Mouse (Mus musculus): ENCODE measurements around the gene Tmem8. TPM values are rescaled to one million over a fixed set of nuclear protein-coding genes. Genes with fewer than 3 reads are reported as not detected.
A peak's percentile ranks its signal among the peaks of the same experiment; 100 is the strongest.
"Not testable (repeated sequence)": the region's sequence is repeated elsewhere in the genome, so short reads cannot be mapped to it uniquely, and the experiment has no call there.

Tmem8 gene
- polyA plus RNA-seq, 1 experiment = 1.0 TPM

DNA sequence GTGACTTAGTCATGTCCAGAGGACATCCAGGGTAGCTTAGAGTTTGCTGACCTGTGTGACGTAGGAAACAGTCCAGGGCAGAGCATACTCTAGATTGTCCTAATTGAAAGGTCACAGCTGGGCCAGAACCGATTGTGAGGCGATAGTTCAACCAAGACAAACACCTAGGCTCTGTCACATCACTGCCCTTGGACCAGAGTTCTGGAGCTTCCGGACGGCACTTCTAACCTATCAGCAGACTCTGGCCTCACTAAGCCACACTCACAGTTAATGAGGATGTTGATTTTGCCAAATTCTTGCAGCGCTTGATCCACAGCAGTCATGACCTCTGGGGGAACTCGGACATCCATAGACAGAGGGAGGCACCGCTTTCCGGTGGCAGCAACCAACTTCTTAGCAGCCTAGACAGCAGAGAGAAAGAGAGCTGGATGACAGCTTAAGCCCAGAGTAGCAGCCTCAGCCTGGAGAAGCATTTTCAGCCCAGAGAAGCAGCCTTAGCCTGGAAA, 26.0 kb upstream of the Tmem8 start:
- TF ChIP-seq CTCF (IDR thresholded peaks at IDR 0.05; ENCODE audit: borderline replicate concordance, insufficient read depth, low read length) = no peak
- TF ChIP-seq POLR2A (IDR thresholded peaks at IDR 0.05; ENCODE audit: low read depth, low read length) = no peak
- Histone ChIP-seq H3K4me3 (ENCODE audit: insufficient read depth, low read length) (no peak overlapping the region), H3K4me1 (ENCODE audit: control insufficient read depth, insufficient read depth, low read length) (no peaks in the 10 kb centered on the region), H3K27ac (ENCODE audit: insufficient read depth, low read length) (no peak overlapping the region)

DNA sequence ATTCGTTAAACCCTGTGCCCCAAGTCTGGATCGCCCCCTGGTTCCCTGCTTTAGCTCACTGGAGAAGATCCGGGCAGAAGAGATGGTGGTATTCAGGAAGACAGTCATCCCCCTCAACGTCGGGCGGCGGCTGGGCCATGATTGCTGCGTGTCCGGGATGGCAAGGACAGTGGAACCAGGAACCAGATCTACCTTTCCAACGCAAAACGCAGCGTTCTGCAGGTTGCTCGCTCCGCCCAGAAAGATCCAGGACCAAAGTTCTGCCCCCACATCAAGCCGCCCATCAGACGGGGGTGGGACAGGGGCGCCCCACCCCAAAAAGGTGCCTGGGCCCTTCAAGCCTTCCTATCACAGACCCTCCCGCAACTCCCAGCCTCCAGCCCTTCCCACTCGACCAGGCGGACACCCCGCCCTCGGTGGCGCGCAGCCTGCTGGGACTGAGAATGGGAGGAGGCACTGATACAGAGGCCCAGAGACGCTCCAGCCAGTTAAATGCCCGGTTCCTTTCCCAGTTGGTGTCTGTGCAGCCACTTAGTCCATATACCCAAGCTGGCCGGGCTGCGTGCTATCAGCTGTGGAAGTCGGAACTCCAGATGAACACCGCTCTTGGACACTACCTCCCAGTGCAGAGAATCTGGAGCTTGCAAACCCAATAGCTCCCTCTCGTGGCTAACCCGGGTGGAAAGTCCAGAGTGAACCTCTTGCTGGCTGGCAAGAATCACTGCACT, 23.0 kb upstream of the Tmem8 start, which contains the start of gene Decr2:
TSS of gene Decr2 (minus strand) at position 433 of the 728 bp plus-strand sequence.
- Histone ChIP-seq H3K4me1 (ENCODE audit: control insufficient read depth, insufficient read depth, low read length) (no peaks in the 10 kb centered on the region), H3K4me3 (ENCODE audit: insufficient read depth, low read length) (peak within 1 kb of the TSS; percentile 55), H3K27ac (ENCODE audit: insufficient read depth, low read length) (peak within 1 kb of the TSS; percentile 39)
- TF ChIP-seq CTCF (IDR thresholded peaks at IDR 0.05; ENCODE audit: borderline replicate concordance, insufficient read depth, low read length) = peak; percentile 45; the same call in 1 of the 2 replicates
- peak; percentile 80; the same call in 1 of the 2 replicates for TF ChIP-seq POLR2A (IDR thresholded peaks at IDR 0.05; ENCODE audit: low read depth, low read length)

DNA sequence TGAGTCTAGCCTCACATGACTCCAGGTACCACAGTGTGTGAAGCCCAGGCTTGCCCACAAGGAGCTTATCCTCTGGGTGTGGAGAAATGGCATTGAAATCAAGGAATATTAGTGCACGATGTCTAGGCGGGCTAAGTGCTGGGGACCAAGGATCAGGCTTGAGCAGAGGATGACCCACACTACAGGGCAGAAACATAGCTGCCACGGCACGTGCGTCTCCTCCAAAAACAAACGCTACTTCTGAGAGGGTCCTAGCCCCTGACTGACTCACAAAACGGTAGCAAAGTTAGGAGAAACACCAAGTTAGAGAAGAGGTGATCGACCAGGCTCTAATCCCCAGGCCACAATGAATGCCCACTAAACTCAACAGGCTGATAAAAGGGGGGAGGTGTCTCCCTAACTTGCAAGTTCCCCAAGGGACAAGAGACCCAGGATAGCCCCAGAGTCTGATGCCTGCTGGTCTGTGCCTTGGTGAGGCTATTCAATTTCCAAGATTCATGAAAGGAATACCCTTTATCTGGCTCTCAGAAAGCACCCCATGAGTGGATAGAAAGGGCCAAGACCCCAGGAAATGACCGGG, 18.5 kb upstream of the Tmem8 start:
- no peak; the same call in 1 of the 2 replicates for TF ChIP-seq POLR2A (IDR thresholded peaks at IDR 0.05; ENCODE audit: low read depth, low read length)
- TF ChIP-seq CTCF (IDR thresholded peaks at IDR 0.05; ENCODE audit: borderline replicate concordance, insufficient read depth, low read length) = no peak

DNA sequence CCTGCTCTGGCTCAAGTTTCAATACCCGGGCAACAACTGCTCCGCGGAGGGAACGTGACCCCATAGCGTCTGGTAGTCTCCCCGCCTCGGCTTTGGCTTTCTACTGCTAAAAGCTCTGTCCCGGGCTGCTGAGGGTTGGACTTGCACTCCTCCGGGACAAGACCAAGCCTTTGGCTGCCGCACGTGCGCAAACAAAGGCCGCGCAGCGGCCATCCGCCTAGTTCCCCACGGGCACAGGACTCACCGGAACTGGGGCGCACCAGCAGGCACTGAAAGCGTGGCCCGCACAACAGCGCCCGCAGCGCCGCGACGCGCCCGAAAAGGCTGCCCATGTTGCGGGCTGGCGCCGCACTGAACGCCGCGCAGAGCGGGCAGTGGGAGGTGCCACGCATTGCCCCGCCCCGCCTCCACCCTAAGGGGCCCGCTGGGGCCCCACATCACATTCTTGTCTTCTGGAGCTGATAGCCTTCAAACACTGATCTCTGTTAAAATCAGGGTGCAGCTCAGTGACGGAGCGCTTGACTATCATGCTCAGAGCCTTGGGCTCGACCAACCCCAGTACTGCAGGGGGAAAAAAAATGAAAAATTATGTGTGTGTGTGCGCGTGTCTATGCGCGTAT, 17.9 kb upstream of the Tmem8 start, which contains the start of gene Nme4:
TSS of gene Nme4 (minus strand) at position 482 of the 620 bp plus-strand sequence.
- Histone ChIP-seq H3K27ac (ENCODE audit: insufficient read depth, low read length) (no peak within 1 kb of the TSS), H3K4me3 (ENCODE audit: insufficient read depth, low read length) (peak within 1 kb of the TSS; percentile 49), H3K4me1 (ENCODE audit: control insufficient read depth, insufficient read depth, low read length) (no peaks in the 10 kb centered on the region)
- TF ChIP-seq POLR2A (IDR thresholded peaks at IDR 0.05; ENCODE audit: low read depth, low read length) (peak; percentile 89), CTCF (IDR thresholded peaks at IDR 0.05; ENCODE audit: borderline replicate concordance, insufficient read depth, low read length) (no peak)

More for the DNA sequence above, 18.5 kb upstream of the Tmem8 start:
- H3K4me3 ChIP-seq (ENCODE audit: insufficient read depth, low read length) = peak overlapping the region; percentile 49
- no peaks in the 10 kb centered on the region for H3K4me1 ChIP-seq (ENCODE audit: control insufficient read depth, insufficient read depth, low read length)
- no peak overlapping the region for H3K27ac ChIP-seq (ENCODE audit: insufficient read depth, low read length)

DNA sequence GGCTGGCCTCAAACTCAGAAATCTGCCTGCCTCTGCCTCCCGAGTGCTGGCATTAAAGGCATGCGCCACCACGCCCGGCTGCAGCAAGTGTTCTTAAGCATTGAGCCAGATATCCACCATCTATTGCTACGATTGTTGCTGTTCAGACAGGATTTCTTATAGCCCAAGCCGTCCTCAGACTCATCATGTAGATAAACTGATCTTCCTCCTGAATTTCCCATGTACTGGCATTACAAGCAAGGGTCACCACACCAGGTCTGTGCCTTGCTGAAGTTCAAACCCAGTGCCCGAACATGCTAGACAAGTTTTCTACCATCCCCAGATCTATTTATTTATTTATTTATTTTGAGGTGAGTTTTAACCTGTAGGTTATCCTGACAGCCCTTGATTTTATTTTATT, 14.6 kb upstream of the Tmem8 start:
- TF ChIP-seq POLR2A (IDR thresholded peaks at IDR 0.05; ENCODE audit: low read depth, low read length) (no peak), CTCF (IDR thresholded peaks at IDR 0.05; ENCODE audit: borderline replicate concordance, insufficient read depth, low read length) (no peak)
- H3K4me1 ChIP-seq (ENCODE audit: control insufficient read depth, insufficient read depth, low read length) = no peaks in the 10 kb centered on the region
- H3K27ac ChIP-seq (ENCODE audit: insufficient read depth, low read length) = no peak overlapping the region
- H3K4me3 ChIP-seq (ENCODE audit: insufficient read depth, low read length) = no peak overlapping the region

DNA sequence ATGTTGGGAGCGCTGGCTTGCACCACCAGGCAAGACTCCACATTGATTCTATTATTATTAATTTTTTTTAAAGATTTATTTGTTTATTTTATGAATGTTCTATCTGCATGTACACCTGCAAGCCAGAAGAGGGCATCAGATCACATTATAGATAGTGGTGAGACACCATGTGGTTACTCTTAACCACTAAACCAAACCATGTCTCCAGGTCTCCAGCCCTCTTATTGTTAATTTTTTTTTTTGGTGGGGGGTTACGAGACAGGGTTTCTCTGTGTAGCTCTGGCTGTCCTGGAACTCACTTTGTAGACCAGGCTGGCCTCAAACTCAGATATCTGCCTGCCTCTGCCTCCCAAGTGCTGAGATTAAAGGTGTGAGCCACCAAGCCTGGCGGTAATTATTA, 13.8 kb upstream of the Tmem8 start:
- H3K4me3 ChIP-seq (ENCODE audit: insufficient read depth, low read length); H3K4me1 ChIP-seq (ENCODE audit: control insufficient read depth, insufficient read depth, low read length); H3K27ac ChIP-seq (ENCODE audit: insufficient read depth, low read length): not testable (repeated sequence)

DNA sequence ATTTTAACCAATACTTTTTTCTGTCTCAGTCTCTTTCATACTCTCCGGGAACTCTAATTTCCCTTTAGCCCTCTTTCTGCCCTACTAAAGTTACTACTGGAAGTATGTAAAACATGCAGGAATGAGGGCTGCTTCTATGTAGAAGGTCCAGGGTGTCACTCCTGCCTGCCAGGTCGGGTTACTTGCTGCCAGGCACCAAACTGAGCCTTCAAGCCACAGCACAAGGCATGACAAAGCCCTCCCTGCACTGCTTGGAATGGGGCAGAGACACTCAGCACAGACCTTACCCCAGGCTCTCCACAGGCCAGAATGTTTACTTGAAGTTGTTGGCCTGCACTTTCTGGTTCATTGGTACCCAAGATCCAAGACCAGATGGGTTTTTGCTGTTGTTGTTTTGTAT, 12.9 kb upstream of the Tmem8 start:
- Histone ChIP-seq H3K4me3 (ENCODE audit: insufficient read depth, low read length) (no peak overlapping the region), H3K27ac (ENCODE audit: insufficient read depth, low read length) (no peak overlapping the region), H3K4me1 (ENCODE audit: control insufficient read depth, insufficient read depth, low read length) (no peaks in the 10 kb centered on the region)
- no peak for TF ChIP-seq POLR2A (IDR thresholded peaks at IDR 0.05; ENCODE audit: low read depth, low read length)
- no peak for TF ChIP-seq CTCF (IDR thresholded peaks at IDR 0.05; ENCODE audit: borderline replicate concordance, insufficient read depth, low read length)

DNA sequence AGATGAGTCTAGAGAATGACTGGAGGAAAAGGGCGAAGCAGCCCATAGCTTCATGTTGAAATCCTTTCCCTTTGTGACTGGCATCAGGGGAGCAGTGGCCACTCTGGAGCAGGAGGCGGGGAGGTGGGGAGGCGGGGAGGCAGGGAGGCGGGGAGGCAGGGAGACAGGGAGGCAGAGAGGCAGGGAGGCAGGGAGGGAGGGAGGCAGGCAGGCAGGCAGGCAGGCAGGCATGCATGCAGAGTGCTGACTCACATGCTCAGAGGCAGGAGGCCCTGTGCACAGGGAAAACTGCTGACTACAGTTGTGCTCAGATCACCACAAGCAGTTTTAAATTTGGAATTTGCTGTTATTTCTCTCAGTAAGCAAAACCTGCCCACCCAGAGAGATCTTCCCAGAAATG, 11.6 kb upstream of the Tmem8 start:
- H3K4me3 ChIP-seq (ENCODE audit: insufficient read depth, low read length) = no peak overlapping the region
- TF ChIP-seq POLR2A (IDR thresholded peaks at IDR 0.05; ENCODE audit: low read depth, low read length) = no peak
- no peak for TF ChIP-seq CTCF (IDR thresholded peaks at IDR 0.05; ENCODE audit: borderline replicate concordance, insufficient read depth, low read length)

DNA sequence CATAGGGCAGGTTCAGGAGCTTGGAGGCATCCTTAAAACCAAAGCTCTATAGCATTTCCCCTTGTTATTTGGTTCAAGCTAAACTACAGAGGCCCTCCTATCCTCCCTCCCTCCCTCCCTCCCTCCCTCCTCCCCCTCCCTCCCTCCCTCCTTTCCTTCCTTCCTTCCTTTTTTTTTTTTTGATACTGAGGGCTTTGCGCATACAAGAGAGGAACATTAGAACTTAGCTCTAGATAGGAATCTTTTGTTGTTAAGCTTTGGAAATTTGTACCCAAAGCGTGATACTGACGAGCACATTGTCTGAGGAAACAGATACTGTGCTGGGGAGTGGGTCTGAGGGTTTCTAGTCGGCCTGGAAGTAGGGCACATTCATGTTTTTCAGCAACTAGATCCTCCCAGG, 7.5 kb upstream of the Tmem8 start:
- no peak overlapping the region for H3K4me3 ChIP-seq (ENCODE audit: insufficient read depth, low read length)
- H3K4me1 ChIP-seq (ENCODE audit: control insufficient read depth, insufficient read depth, low read length) = no peaks in the 10 kb centered on the region
- TF ChIP-seq POLR2A (IDR thresholded peaks at IDR 0.05; ENCODE audit: low read depth, low read length) = no peak
- no peak for TF ChIP-seq CTCF (IDR thresholded peaks at IDR 0.05; ENCODE audit: borderline replicate concordance, insufficient read depth, low read length)
- no peak overlapping the region for H3K27ac ChIP-seq (ENCODE audit: insufficient read depth, low read length)

More for the DNA sequence above, 11.6 kb upstream of the Tmem8 start:
- Histone ChIP-seq H3K27ac (ENCODE audit: insufficient read depth, low read length) (no peak overlapping the region), H3K4me1 (ENCODE audit: control insufficient read depth, insufficient read depth, low read length) (no peaks in the 10 kb centered on the region)

DNA sequence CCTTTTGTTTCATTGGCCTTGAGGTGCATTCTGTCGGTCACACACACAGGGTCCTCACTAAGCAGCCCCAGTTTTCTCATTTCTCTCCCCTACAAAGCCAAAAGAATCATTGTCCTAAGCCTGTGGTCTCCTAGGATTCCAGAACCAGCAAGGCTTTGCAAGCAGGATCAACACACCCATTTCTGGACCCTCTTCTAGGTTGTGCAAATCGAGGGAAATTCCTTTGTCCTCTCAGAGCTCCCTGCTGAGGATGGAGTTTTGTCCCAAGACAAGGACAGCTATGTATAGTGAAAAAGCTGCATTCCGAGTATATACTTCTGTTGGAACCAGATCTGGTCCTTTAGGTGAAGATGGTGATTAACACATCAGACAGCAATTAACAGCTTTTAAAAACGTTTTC, 2.9 kb upstream of the Tmem8 start:
- Histone ChIP-seq H3K4me1 (ENCODE audit: control insufficient read depth, insufficient read depth, low read length) (peaks cover 3% of the 10 kb centered on the region; the same call in 1 of the 2 replicates), H3K27ac (ENCODE audit: insufficient read depth, low read length) (no peak overlapping the region), H3K4me3 (ENCODE audit: insufficient read depth, low read length) (no peak overlapping the region)
- TF ChIP-seq CTCF (IDR thresholded peaks at IDR 0.05; ENCODE audit: borderline replicate concordance, insufficient read depth, low read length) = no peak
- TF ChIP-seq POLR2A (IDR thresholded peaks at IDR 0.05; ENCODE audit: low read depth, low read length) = no peak

All from embryonic fibroblast, embryonic 13.5 days (primary cell).